Mouse (Mus musculus): ENCODE data around the gene Ces1e. TPM values are rescaled to one million over a fixed set of nuclear protein-coding genes. Genes with fewer than 3 reads are reported as not detected.
"Not testable (repeated sequence)": the region's sequence is repeated elsewhere in the genome, so short reads cannot be mapped to it uniquely, and the experiment has no call there.

Ces1e gene
- 1 to 10 TPM; 1.1 to 1.2 TPM for total RNA-seq (2021)

GRCm38 (mm10) chr8:93229446-93229845 is at the start of gene Ces1e:
Gene Ces1e, minus strand, starts transcription at chr8:93229619.
- no peak for DNase-seq

DNA sequence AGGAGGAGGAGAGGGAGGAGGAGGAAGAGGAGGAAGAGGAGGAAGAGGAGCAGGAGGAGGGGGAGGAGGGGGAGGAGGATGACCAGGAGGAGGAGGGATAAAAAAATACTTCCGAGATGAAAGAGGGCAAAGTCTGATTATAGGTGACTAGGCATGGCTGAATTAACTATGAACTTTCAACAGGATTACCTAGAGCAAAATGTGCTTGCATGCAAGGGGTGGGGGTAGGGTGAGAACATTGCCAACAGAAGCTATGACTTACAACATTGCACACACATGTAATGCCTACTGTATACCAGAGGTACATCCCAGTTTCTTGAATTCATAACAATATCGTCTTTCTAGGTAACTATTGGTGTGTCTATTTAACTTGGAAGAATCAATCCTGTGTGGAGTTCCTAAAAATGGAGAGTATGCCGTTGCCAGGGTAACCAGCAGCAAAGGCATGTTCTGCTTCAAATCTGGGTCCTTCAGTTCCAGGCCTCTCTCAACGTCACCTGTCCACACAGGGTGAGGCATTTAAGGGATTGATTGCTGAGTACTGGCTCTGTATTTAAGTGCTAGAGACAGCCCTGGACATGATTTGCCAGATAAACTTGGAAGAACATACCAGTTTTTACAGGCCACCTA is 48.9 kb upstream of the Ces1e start:
- no peak for DNase-seq

DNA sequence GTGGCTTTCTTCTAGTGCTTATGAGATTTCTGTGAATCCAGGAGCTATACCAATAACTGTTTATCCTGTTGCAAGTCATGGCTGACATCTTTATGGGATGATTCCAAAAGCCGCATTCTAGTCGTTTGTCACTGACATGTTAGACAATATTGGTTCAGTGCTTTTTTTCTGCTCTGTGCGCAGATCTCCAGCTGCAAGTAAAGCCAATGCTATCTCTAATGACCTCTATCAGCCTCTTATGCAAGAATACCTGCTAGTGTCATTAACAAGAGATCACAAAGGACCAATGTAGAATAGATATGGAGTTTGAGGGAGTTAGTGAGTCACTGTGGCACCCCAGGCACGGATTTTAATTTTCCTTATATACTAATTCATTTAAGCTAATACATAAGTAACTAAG is 45.2 kb upstream of the Ces1e start:
- DNase-seq, result no peak

- no peak for DNase-seq
Observed at GRCm38 (mm10) chr8:93273321-93273720, 43.9 kb upstream of the Ces1e start.

GRCm38 (mm10) chr8:93272686-93273085 is 43.3 kb upstream of the Ces1e start:
- DNase-seq, result peak; percentile 14

- DNase-seq, result no peak
Observed at GRCm38 (mm10) chr8:93261436-93261835, 32.0 kb upstream of the Ces1e start.

GRCm38 (mm10) chr8:93252400-93252925 is 23.0 kb upstream of the Ces1e start:
- no peak for DNase-seq

DNA sequence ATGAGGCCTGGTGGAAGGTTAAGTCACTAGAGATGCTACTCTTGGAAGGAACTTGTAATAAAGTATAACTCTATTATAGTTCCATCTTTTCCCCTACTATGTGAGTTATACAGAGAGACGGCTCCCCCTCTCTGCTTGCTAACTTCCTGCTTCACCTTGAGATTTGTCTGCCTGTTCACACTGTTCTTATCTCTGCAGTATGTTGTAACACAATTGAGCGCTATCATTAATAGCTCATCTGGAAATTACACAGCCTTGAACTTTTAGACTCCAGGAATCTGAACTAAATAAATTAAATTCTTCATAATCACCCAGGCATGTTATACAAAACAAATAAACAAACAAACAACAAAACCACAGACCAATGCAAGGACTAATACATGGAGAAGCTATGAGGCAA is 16.6 kb upstream of the Ces1e start:
- no peak for DNase-seq

DNA sequence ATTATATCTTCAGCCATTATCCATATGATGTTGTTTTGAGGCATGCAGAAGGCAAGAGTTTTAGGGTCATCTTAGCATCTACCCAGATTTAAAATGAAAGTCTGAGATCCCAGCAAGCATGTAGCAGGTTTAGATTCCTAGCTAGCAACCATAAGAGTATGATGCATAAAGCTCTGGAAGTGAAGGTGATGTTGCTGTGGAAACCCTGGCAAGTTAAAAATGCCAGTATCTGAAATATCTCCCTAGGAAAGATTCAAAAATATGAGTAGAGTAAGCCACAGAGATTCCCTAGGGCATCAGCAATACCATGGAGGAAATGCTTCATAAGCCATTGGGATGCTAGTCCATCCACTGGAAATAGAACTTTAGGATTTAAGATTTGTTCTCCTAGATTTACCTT is 10.5 kb upstream of the Ces1e start:
- DNase-seq, result no peak

DNA sequence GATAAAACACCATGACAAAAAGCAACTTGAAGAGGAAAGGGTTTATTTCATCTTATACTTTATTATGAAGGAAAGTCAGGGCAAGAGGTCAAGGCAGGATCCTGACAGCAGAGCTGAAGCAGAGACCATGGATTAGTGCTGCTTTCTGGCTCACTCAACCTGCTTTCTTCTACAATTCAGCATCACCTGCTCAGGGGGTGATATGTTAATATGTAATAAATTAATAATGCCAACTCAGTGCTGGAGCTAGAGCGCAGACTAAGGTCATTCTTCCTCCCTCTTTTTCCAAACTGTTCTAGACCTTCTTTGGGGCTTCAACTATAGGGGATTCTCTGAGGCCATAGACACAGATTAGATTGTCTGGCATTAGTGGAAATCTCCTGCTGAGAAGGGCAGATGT is 6.3 kb upstream of the Ces1e start:
- DNase-seq, result no peak

GRCm38 (mm10) chr8:93234706-93235105 is 5.3 kb upstream of the Ces1e start:
- DNase-seq, result no peak

- no peak for DNase-seq
Observed at GRCm38 (mm10) chr8:93234068-93234467, 4.6 kb upstream of the Ces1e start.

- no peak for DNase-seq
Observed at GRCm38 (mm10) chr8:93228673-93229370, 597 bp downstream of the Ces1e start.

DNA sequence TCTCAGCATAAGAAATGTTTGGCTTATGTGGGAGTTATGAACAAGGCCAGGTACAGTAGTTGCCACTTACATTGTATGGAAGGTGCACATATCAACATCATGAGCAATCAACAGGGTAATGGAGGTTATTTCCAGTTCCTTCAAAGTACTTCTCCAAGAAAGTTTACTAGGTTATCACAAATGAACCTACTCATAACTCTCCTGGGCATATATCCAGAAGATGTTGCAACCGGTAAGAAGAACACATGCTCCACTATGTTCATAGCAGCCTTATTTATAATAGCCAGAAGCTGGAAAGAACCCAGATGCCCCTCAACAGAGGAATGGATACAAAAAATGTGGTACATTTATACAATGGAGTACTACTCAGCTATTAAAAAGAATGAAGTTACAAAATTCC is 2.9 kb downstream of the Ces1e start:
- not testable (repeated sequence) for DNase-seq

DNA sequence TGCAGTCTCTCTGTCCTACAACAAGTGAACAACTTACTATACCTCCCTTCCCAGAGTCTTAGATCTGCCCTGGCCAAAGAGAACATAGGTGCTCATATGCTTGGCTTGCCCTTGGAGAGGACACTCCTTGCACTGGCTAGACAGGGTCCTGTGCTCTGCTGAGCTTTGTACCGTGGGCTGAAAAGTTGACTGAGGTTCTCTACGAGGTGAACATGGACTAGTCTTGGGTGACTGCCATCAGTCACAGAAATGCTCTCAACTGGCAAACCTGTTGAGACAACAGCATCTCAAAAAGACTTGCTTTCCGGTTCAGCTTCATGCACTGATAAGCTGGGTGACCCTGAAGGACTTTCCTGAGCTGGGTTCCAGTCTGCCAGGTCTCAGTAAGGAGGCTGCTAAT is 7.5 kb downstream of the Ces1e start:
- DNase-seq, result no peak

- DNase-seq, result no peak
Observed at GRCm38 (mm10) chr8:93217867-93218266, 11.6 kb downstream of the Ces1e start.

GRCm38 (mm10) chr8:93217375-93217774 is 12.0 kb downstream of the Ces1e start:
- peak; percentile 63 for DNase-seq

DNA sequence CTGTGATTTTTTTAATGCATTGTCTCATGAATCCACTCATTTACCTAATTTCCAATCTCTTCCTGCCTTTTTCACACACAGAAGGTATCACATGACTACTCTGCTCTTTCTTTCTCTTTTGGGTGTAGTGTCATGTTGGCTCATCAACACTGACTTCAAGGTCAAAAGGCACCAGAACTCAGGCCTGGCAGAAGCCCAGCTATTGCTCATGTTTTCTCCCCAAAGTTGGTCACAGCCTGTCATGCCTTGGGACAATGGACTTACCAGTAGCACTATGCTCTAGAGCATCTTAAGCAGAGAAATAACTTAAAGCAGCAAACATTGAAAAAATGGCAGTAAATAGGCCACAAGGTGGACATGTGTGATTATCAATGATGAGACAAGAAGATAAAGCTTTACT is 18.3 kb downstream of the Ces1e start:
- no peak for DNase-seq

- DNase-seq, result peak; percentile 23
Observed at GRCm38 (mm10) chr8:93199146-93199545, 30.3 kb downstream of the Ces1e start.

DNA sequence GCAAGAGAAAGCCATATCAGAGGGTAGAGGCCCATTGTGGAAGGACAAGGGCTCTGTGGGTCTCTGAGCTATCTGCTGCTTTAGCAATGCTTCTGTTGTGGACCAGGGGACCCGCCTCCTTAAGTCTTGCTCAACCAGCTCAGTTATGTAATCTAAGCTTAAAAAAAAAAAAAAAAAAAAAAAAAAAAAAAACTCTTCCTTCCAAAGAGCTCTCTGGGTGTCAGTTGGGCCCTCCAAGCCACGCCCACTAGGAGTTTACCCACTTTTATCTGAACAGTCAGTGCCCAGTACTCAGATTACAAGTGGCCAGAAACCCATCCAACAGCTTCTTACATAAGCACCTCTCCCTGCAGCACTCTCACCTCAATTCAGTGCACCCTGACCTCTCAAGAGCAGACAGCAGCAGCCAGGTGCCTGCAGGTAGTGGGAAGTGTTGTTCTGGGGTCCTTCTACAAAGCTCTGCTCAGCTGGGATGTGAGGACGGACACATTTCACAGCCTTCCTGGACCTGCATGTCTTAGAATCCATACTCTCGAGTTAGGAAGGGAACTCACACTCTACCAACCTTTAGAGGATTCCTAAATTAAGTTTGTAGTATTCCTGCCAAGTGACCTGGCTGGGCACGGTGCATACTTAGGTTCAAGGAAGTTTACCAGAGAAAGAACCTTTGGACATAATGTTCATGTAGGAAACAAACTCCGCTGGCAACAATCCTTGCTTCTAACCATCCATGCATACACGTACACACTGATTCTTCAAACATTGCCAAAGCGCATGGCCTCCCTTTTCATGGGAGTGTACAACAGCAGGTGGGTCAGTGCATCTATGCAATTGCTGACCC is 31.5 kb downstream of the Ces1e start, which contains the start of gene Ces1d:
TSS of gene Ces1d (minus strand) at position 154 of the 841 bp plus-strand sequence.
- DNase-seq, result no peak

DNA sequence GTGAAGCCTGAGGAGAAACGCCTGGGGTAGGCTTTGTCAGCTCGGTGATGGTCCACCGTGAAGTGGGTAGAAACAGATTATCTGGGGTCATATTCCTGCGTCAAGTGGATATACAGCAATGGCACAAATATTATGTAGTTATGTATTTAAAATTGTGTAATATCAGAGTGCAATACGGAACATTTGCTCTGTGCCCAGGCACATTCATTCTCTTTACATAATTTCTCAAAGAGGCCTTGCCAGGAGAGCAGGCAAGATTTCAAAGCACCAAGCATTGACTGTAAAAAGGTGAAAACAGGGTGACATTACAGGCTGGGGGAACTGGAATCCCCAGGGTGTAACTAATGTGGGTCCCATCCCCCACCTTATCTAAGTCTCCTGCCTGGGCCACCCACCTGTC is 33.0 kb downstream of the Ces1e start:
- no peak for DNase-seq

GRCm38 (mm10) chr8:93180581-93181129 is 48.8 kb downstream of the Ces1e start:
- peak; percentile 14 for DNase-seq

DNA sequence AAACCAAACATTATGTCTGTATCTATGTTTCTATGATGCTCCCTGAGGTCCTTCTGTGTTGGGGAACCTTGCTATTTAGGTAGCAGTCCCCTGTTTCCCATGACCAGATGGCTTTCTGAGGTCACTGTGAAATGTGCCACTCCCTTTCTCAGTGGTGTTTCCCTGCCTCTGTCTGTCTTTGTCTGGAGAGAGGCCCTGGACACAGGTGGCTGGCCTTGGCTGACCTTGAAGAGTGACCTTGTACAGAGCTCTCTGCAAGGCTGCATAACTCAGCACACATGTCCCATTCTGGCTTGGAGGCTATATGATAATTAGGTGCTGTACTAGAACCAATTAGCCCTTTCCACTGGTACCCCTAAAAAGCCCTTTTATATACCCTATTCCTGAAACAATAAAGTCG is 52.8 kb downstream of the Ces1e start:
- no peak for DNase-seq
